Mouse (Mus musculus) testis, adult 2 months (tissue): ENCODE results near the gene Pxylp1. TPM values are rescaled to one million over a fixed set of nuclear protein-coding genes. Genes with fewer than 3 reads are reported as not detected.

Experiments
- H3K27ac ChIP-seq: fragments of 200-500 bp; 2 replicates; pipeline ENCODE4 v1.5.1; 2012; ENCODE audit warnings: low read depth, low read length; ENCODE audit not compliant: control insufficient read depth, insufficient read depth
- H3K27me3 ChIP-seq: fragments of 200-500 bp; 2 replicates; pipeline ENCODE4 v1.6.1; 2012; ENCODE audit warnings: mild to moderate bottlenecking, low read length, moderate library complexity; ENCODE audit not compliant: control insufficient read depth, insufficient read depth
- H3K36me3 ChIP-seq: fragments of 200-500 bp; 2 replicates; pipeline ENCODE4 v1.6.1; 2012; ENCODE audit warnings: mild to moderate bottlenecking, low read length; ENCODE audit not compliant: control insufficient read depth, insufficient read depth
- H3K4me1 ChIP-seq: fragments of 200-500 bp; 2 replicates; pipeline ENCODE4 v1.6.1; 2012; ENCODE audit warnings: low read length; ENCODE audit not compliant: control insufficient read depth, insufficient read depth
- H3K4me3 ChIP-seq: fragments of 200-500 bp; 2 replicates; pipeline ENCODE4 v1.5.1; 2012; ENCODE audit warnings: low read depth, mild to moderate bottlenecking, low read length, moderate library complexity, mixed read lengths; ENCODE audit not compliant: control insufficient read depth
- CTCF ChIP-seq: fragments of 200-500 bp; IDR thresholded peaks from 2 replicates; pipeline ENCODE4 v1.5.1; 2012; ENCODE audit warnings: low read depth, mild to moderate bottlenecking, inconsistent platforms, low read length, moderate library complexity; ENCODE audit not compliant: control insufficient read depth, insufficient read depth, insufficient replicate concordance
- POLR2A ChIP-seq: fragments of 200-500 bp; IDR thresholded peaks from 2 replicates; pipeline ENCODE4 v1.6.1; 2012; ENCODE audit warnings: low read depth, mild to moderate bottlenecking, inconsistent platforms, low read length, moderate library complexity; ENCODE audit not compliant: control insufficient read depth
- polyA plus RNA-seq: library from polyadenylated mRNA; depleted of rRNA; stranded (reverse); fragments of >200 nt; gene quantifications from 2 replicates; pipeline ENCODE4 v1.2.3, GENCODE M21; 2012

Gene Pxylp1
- polyA plus RNA-seq, 1 experiment, result 3.7 TPM

DNA sequence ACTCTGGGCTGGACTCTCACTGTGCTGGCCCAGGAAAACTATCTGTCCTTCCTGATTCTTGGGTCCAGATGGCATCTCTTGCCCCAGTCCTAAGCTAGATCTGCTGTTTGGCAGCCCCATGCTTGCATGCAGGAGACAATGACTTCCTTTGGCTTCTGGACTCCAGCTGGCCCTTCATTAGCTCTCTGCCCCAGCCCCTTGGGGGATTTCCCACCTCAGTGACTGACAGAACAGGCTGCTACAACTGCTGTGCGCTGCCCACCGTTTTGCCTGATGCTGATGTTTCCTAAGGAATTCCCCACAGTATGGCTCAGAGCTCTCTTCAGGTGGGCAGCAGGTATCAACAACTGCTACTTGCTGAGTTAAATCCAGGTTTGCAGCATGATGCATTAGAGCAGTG lies 33.4 kb downstream of the Pxylp1 start:
- TF ChIP-seq POLR2A, result no peak
- TF ChIP-seq CTCF, result no peak
- H3K4me3 ChIP-seq, result no peak overlapping the region
- H3K27me3 ChIP-seq, result no peaks in the 10 kb centered on the region
- H3K27ac ChIP-seq, result no peak overlapping the region
- no peaks in the 10 kb centered on the region for H3K36me3 ChIP-seq
- H3K4me1 ChIP-seq, result no peaks in the 10 kb centered on the region

DNA sequence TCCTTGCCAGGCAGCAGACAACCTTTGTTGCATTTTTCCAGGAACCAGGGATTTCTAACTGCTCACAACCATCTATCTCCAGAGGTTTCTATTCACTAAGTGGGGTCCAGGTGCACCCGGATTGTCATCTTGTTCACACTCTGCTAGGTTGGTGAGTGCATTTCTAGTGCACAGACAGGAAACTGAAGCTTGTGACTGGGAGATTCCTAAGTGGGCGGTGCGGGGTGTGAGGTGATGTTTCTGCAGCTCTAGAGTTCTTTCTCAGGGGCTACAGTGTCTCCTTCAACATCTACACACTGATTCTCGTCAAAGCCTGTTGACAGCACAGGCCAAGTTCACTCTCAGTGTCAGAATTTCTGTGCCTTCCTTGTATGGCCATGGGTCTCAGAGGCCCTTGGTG lies 34.6 kb downstream of the Pxylp1 start:
- no peak for TF ChIP-seq POLR2A
- no peak for TF ChIP-seq CTCF
- H3K27ac ChIP-seq, result no peak overlapping the region

DNA sequence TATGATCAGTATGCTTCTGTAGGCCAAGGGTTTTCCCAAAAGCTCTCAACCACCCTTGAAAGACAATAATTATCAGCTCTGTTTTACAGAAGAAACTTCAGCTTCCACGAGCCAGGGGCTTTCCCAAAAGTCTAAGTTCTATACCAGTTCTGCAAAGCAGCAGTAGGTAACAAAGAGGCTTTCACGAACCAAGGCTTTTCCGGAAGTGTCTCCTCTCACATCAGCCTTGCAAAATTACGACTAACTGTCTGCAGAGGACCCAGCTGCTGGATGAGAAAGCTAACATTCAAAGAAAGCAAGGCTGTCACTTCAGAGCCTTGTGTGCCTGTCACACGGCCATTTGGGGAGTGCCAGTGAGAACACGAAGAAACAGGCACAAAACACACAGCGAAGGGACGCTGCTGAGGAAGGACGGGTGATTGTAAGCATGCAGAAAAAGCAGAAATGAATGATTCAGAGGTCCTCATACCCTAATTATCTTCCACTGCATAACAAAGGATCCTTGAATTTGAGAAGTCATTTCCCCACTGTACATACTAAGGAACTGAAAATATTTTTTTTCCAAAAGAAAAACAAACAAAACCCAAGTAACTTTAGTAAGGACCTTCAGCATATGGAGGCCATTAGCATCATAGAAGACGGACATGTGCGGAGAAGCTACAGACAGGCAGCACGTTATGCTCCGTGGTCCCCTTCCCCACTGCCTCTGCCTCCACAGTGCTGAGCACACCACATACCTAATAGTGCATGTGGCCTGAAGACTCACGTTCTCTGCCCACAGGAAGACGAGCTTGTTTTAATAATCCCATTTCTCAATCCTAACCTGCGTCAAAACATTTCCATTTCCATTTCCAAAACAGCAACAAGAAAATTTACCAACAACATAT lies 38.9 kb downstream of the Pxylp1 start:
- Histone ChIP-seq H3K36me3 (no peaks in the 10 kb centered on the region), H3K27ac (no peak overlapping the region), H3K4me1 (no peaks in the 10 kb centered on the region), H3K27me3 (no peaks in the 10 kb centered on the region), H3K4me3 (no peak overlapping the region)
- TF ChIP-seq CTCF, result no peak
- TF ChIP-seq POLR2A, result no peak

More for the DNA sequence above, 34.6 kb downstream of the Pxylp1 start:
- Histone ChIP-seq H3K27me3 (no peaks in the 10 kb centered on the region), H3K4me3 (no peak overlapping the region), H3K36me3 (no peaks in the 10 kb centered on the region), H3K4me1 (no peaks in the 10 kb centered on the region)

DNA sequence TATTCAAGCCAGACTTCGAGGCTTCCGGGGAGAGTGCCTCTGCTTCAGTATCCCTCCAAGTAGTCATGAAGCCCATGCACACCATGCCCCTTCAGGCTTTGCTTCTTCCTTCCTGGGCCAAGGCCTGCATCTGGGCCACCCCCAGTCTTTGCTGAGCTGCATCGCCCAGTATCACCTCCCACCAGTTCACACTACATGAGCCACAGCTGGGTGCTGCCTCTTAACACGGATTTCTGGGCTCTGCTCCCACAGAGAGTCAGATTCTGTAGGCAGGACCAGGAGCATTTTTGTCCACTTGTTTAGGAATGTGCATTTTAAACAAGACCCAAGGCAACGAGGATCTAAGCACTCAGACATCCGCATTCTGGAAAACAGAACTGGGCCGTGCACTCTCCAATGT lies 40.8 kb downstream of the Pxylp1 start:
- Histone ChIP-seq H3K27ac (no peak overlapping the region), H3K4me1 (no peaks in the 10 kb centered on the region; the same call in 1 of the 2 replicates), H3K4me3 (no peak overlapping the region), H3K27me3 (no peaks in the 10 kb centered on the region), H3K36me3 (no peaks in the 10 kb centered on the region)
- TF ChIP-seq POLR2A (no peak), CTCF (no peak)

DNA sequence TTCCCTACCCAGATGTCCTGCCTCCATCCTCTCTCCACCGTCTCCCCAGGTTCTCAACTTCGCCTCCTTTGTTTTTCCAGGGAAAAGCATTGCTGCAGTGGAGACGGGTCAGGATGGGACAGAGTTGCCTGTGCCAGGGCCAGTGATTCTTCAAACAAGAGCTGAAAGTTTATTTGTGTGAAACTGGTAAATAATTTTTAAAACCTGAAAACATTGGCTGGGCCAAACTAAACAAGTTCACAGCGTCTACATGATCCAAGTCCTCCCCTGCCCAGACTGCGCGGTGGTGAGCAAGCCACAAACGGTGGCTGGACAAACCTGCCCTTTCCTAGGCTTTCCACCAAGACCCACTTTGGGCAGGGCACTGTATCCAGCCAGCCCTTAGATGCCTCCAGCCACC lies 41.4 kb downstream of the Pxylp1 start:
- no peak overlapping the region for H3K4me3 ChIP-seq
- no peaks in the 10 kb centered on the region for H3K27me3 ChIP-seq
- no peaks in the 10 kb centered on the region; the same call in 1 of the 2 replicates for H3K4me1 ChIP-seq
- no peaks in the 10 kb centered on the region for H3K36me3 ChIP-seq
- H3K27ac ChIP-seq, result no peak overlapping the region
- TF ChIP-seq POLR2A (no peak), CTCF (no peak)

DNA sequence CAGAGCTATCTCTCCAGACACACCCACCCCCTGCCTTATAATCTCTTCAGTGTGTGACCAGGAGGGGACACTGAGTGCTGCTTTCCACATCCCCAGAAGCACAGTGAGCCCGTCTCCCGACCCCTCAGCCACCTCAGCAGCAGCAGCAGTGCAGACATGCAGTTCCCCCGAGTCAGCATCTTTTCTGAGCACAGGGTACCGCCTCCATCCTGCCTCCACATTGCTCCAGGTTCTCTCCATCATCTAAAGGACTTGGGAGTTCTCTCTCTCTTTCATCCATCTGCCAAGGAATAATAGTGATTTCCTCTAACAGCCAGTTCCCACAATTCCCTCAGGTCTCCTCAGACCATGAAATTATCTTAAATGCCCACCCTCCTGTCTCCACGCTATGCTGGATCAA lies 43.5 kb downstream of the Pxylp1 start:
- no peak overlapping the region for H3K4me3 ChIP-seq
- H3K27ac ChIP-seq, result no peak overlapping the region
- peaks cover 11% of the 10 kb centered on the region for H3K4me1 ChIP-seq
- H3K36me3 ChIP-seq, result no peaks in the 10 kb centered on the region
- no peaks in the 10 kb centered on the region for H3K27me3 ChIP-seq
- no peak for TF ChIP-seq POLR2A
- TF ChIP-seq CTCF, result no peak

DNA sequence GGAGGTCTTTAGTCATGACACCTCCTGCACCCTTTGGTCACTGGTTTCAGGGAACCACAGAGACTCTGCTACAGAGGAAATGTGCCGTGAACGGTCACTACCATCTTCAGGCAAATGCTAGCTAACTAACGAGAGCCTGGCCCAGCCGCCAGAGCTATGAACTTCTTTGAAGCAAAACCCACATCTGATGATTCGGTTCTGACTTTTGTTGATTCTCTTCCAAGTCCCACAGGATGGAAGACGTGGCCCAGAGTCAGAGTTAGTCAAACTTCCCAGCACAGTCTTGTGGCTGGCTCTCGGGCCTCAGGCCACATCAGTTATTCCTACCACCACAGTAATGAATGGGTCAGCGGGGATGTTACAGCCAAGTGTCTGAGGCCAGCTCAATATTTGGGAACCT lies 46.1 kb downstream of the Pxylp1 start:
- no peak for TF ChIP-seq POLR2A
- no peak for TF ChIP-seq CTCF
- H3K4me1 ChIP-seq, result peaks cover 14% of the 10 kb centered on the region
- H3K4me3 ChIP-seq, result no peak overlapping the region
- H3K27me3 ChIP-seq, result no peaks in the 10 kb centered on the region
- H3K27ac ChIP-seq, result no peak overlapping the region
- no peaks in the 10 kb centered on the region for H3K36me3 ChIP-seq
